Mouse (Mus musculus) right cerebral cortex, adult 18-20 months (tissue): Measurements from ENCODE around the gene C6.

Experiments used
- DNase-seq: peaks from one replicate; pipeline ENCODE4 v3.0.0; 2022; ENCODE audit warnings: mixed read lengths

Gene C6

DNA sequence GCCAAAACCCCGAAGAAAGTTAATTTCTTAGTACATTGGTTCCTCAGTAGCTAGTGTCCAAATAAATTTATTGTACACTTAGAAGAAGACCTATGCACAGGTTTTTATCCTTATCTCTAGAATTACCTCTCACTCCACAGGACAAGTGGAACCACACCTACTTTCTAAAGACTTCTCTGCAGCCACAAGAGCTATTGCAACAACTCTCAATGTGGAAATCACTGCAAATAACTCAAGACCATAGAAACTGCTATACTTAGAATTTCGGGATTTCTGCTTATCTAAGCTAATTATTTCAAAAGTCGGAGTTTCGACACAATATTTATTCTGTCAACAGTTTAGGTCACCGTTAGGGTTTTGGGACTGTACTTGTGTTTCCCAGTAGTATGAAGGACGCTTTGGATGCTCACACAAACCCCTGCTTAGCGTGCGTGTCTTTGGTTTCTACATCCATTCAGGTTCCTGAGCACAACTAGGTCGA is at the start of gene C6:
C6 (plus strand) TSS at position 346 of the 481 bp plus-strand sequence.
- DNase-seq = no peak

DNA sequence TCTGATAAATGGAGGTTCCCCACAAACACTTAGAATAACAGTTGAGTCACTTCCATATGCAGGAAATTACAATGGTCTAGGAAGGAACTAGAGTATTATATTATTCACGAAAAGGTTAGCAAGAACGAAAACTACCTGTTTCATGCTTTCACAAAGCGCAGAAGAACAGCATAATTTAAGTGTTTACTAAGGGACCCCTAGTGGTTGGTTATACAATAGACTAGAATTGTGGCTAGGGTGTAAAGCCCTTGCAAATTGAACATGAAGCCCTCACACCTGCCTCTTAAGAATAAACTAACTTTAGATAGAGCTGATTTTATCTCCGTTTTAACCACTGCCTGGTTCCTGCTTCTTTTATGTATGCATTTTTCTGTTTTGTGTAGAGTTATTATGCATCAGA is 29.4 kb upstream of the C6 start:
- no peak for DNase-seq

DNA sequence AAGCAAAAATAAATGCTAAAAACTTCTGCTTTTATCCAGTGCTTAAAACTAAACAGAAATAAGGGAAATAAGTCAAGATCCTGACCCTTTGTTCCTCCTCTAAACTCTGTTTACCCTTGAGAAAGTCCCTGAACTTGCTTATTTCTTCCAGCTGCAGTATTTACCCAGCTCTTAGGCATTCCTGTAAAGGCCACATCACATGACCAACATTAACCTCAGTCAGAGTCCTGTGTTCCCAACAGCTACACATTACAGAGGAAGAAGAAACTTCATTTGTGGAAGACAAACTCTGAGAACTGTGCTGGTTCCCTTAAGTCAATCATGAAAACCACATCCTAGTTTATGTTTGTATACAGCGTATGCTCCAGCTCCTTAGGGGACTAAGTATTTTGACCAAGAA is 7.2 kb downstream of the C6 start:
- DNase-seq = no peak

DNA sequence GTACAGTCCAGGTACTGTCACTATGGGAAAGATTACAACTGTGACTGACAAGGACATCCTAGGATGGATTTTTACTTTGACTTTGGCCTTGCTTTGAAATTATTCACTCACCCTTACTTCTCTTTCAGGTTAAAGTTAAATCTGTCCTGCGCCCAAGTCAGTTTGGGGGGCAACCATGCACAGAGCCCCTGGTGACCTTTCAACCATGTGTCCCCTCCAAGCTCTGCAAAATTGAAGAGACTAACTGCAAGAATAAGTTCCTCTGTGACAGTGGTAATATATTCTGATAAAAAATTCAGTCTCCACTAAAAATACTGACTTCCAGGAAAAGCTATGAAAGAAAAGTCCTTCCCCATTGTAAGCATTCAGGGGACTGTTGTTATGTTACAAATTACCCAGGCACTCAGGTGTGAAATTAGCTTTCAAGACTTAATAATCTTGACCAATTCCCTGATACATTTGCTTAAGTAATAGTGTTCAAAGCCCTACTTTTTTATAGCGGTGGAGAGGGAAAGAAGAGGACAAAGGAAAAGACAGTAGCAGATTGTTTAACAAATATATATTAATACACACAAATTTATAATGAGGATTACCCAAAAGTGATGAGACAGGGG is 8.1 kb downstream of the C6 start:
- DNase-seq = no peak

DNA sequence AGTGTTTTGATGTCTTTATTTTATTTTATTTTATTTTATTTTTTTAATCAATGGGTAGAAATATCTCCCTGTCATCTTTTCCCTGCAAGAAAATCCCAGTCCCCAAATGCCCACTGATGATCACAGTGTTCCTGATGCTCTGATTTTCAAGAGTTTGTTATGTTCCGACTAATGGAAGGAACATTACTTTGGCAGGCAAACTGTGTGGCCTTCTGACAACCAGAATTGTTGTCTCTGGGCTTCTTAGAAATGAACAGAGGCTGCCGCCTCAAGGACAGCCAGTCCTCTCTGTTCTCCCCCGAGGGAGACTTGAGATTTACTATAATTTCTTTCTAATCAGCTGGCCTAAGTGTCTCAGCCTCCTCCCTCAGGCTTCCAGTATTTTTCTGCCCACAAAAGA is 20.7 kb downstream of the C6 start:
- no peak for DNase-seq

DNA sequence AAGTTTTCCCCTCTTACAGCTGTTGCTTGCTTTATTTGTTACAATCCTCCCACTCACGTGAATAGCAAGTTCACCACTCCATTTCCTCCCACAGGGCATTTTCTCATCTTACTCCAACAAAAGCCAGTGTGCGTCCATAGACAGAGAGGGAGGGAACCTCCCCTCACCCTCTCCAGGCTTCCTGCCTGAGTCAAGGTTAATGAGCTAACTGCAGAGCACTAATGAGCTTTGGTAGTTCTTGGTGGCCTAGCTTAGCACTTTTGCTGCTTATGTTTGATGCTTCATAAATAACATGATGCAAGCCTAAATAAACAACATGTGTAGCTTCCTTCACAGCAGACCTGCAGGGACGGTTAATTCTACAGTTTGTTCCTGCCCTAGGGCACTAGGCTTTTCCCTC is 63.4 kb downstream of the C6 start:
- no peak for DNase-seq

DNA sequence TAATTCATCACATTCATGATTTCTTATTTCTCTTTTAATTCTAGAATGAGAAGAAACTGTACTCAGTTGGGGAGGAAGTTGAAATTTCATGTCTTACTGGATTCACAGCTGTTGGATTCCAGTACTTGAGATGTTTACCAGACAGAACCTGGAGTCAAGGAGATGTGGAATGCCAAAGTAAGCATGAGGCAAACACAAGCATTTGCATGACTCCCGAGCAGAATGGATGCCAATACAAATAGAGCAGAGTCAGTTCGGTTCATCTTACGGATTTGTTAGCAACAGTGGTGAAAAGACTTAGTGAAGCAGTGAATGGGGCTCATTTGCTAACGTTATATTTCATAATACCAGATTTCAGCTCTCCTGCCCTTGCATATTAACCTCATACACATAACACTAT is 69.9 kb downstream of the C6 start:
- DNase-seq = no peak

DNA sequence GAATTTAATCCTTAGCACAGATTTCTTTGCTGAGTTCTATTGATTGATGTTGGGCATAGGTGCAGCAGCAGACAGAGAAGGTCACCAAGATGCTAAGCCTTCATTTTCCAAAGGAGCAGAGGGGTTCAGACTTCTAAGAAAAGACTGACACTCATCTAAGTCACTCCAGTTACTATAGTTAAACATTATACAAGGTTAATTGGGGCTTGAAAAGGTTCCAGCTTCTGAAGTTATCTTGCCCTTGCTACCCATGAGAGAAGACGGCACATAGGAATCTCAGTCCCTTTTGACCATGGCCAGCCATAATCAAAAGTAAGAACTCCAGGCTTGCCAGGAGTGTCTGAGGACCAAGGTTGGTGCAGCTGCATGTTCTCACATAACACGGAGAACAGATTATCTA is 77.3 kb downstream of the C6 start:
- DNase-seq = no peak

DNA sequence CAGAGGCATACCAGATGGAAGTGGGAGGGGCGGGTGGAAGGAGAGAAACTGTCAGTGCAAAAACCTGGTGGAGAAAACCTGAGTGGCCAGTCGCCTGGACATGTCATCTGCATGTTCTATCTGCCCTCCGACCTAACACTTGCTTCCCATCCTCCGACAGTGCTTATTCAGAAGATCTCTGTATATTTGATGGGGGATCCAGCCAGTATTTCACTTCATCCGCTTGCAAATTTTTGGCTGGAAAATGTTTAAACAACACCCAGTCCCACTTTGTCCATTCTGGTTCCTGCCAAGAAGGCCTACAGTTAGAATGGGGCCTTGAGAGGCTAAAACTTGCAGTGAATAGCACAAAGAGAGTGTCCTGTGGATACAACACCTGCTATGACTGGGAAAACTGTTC is 81.2 kb downstream of the C6 start:
- no peak for DNase-seq

DNA sequence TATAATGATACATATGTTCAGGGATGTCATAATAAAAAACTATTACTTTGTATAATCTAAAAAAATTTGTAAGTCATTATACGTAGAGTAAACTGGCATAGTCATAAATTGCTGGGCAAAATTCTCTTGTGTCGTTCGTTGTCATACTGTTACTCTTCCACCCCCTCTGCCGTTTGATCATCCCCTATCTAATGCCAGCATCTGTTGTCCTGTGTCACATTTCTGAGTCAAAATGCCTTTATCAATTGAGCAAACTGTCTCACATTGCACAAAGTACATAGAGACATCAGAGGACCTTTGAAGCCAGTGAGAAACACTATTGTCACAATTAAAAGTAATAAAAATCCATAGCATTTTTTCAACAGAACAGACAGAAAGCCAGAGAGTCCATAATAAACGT is 88.0 kb downstream of the C6 start:
- no peak for DNase-seq

DNA sequence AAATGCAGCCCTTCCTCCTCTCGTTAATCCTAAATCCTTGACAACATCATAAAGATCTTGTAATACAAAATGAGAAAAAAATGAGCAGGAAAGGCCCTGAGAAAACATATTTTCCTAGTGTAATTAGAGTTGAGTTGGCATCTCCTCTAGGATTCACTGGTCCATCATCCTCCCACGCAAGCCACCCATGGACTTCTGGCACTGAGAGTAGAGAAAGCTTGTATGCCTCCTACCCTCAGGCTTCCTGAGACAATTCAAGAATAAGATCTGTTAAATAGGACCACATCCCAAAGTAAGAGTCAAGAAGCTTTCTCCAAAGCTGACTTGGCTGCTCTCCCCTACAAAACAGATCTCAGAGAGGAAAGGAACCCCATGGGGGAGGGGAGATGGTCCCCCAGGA is 88.7 kb downstream of the C6 start:
- peak; percentile 15 for DNase-seq

DNA sequence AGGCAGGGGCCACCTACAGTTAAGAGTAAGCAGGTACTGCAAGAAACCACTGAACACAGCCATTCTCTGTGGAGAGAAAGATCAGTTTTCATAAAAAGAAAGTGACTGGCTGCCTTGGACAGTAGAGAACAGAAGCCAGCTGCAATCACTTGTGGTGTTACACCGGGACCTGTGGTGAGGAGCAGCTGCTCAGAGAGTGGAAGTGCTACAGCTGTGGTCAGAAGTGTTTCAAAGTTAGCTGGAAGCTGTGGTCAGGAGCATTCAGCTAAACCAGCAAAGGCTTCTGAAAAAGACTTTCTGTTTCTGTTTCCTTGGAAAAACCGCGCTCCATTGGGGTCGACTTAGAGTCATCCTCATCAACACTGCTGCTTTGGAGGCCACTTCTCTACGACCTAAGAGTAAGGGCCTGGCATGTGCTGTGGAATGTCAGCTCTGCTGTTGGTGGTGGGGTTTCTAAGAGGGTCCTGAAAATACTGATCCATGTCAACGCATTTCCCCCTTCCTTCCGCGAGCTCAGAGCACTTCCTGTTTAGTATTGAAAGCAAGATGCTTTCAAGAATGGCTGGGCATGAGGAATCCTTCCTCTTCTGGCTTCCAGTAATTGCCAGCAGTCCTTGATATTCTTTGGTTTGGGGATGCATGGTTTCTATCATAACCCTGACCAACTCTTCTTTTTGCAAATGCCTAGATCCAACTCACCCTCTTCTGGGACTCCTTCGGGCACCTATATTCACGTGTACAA is 89.9 kb downstream of the C6 start:
- DNase-seq = no peak

DNA sequence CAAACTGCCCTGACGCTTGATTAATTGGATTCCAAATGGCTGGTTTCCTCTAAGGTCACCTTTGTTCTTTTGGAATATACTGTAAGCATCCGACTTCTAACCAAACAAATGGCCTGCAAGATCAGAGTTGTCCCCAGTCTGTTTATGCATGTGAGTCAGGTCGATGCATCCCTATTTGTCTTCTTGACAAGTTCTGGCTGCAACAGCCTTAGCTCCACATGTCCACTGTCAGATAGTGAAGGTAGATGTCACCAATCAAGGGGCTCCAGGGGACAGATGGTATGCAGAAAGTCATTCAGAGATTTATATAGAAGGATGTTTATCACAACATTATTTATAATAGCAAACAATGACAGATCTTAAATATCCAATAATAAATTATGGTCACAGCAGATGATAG is 91.5 kb downstream of the C6 start:
- DNase-seq = no peak

DNA sequence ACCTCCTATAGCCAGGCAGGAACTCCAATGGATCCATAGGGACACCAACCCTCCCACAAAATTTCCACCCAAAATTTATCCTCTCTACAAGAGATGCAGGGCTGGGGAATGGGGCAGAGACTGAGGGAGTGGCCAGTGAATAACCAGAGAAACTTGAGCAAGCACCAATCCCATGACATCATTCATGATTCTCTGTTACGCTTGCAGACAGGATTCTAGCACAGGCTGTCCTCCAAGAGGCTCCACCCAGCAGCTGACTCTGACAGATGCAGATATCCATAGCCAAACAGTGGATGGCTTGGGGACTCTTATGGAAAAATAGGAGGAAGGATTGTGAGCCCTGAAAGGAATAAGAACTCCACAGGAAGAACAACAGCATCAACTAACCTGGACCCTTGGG is 94.2 kb downstream of the C6 start:
- DNase-seq = no peak

DNA sequence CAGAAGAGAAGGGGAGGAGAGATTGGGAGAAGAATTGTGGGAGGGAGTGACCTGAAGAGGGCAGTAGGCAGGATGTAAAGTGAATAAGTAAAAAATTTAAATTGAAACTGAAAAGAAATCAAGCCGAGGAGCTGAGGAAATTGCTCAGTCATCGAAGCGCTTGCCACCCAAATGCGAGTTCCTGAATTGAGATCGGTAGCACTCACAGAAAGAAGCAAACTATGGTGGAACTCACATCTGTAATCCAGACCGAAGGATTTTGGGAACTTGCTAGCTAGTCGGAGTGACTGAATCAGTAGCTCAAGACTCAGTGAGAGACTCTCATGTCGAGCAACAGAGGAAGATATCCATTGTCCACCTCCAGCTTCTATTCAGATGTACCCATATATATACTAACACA is 94.8 kb downstream of the C6 start:
- no peak for DNase-seq

DNA sequence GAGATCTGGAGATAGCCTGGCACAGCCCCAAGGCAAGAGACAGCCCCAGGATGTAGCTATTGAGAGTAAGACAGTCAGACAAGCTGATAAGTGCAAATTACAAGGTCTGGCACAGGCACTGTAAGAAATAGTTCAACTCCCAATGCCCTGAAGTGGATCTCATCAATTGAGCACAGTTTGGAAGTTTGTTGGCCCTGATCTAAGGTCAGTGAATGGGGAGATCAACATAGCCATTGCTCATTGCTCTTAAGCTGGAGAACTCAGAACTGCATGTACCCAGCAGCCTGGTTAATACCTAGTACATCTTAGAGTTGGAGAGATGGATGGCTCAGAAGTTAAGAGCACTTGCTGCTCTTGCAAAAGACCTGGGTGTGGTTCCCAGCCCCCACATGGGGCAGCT is 100.8 kb downstream of the C6 start:
- DNase-seq = no peak

DNA sequence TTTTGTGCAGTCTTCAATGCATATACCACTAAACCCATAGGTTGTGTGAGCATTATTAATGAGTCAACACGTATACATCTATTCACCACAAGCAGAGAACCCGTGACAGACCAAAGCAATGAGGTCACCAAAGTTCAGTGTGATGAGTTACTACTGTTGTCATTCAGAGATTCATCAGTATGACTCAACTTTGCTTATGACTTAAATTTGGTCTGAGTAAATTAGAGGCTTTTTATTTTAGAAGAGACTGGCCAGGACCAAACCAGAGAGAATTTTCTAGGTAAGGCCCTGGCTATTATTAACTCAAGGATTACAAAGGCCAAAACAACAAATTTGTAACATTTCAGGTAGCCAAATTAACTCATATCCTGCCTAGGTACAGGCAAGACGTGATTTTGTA is 109.4 kb downstream of the C6 start:
- DNase-seq = no peak

DNA sequence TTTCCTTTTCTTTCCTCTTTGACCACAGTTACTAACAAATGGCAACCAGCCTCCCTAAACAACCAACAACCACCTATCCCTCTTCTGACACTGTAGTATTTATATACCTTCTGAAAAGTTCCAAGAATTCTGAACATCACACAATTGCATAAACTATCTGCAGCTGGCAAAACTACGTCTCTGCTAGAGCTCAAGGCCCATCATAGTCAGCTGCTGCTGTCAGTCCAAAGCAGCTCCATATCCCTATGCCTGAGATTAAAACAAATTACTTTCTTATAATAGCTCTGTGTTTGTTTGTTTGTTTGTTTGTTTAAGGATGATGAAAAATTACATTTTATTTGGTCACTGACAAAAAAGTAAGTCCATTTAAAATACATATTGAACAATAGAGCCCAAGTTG is 123.0 kb downstream of the C6 start:
- DNase-seq = no peak
